Mouse (Mus musculus): Measurements from ENCODE around the gene Rpl39. TPM values are rescaled to one million over a fixed set of nuclear protein-coding genes. Genes with fewer than 3 reads are reported as not detected.
A peak's percentile ranks its signal among the peaks of the same experiment; 100 is the strongest.

Rpl39 gene
- 511 and 529 TPM in 2 replicates for polyA plus RNA-seq (2016; fragmentation: Nextera tagmentation; extraction: Ambion mirVana)

DNA sequence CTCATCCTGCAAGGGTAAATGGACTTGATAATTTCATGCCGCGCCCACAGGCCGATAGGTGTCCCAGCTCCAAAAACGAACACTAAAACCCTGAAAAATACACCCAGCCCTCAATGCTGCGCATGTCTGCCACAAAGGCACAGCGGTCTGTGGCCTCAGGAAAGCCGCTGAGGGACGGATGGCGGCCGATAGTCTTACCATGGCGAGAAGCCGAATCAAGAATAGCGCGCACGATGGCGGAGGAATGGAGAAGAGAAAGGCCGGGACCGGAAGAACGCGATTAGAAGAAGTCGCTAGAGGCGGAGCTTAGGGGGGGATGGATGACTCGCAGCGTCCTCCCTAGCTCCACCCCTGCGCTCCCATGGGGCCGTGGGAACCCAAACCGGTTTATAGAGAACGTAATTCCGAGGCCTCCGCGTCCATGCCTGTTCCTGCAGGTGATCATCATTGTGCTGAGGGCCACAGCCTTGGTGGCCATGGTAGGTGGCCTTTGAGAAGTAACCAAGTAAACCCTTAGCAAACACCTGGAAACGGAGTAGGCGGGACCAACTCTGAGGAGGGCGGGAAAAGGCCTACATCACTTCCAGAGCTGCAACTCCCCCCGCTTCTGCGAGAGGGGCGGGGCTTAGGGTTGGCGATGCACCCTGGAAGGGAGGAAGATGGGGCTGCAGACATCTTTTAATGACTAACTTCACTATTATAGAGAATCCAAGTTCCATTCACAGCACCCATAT is at the start of gene Rpl39:
Rpl39 (minus strand) TSS at position 476 of the 734 bp plus-strand sequence.
- no peaks in the 10 kb centered on the region for H3K9me3 ChIP-seq
- peak within 1 kb of the TSS; percentile 72 for H3K4me2 ChIP-seq (replicated peaks)
- H3K4me3 ChIP-seq, result peak within 1 kb of the TSS; percentile 57
- H3K9ac ChIP-seq, result peak within 1 kb of the TSS; percentile 70
- H3K4me1 ChIP-seq, result 0 out of 2 replicates have a peak, but pooled peaks cover 2% of the 10 kb centered on the region
- H3K27ac ChIP-seq, result peak within 1 kb of the TSS; percentile 84
- peaks cover 15% of the 10 kb centered on the region; the same call in 1 of the 2 replicates for H3K36me3 ChIP-seq
- WGBS, result 14% methylated on average over 38 of the region's 38 CpGs
- H3K27me3 ChIP-seq, result no peaks in the 10 kb centered on the region
- peak; percentile 84 for ATAC-seq (ENCODE audit: insufficient number of reproducible peaks, insufficient read depth, low FRiP score, low TSS enrichment)

- peak within 1 kb of the TSS; percentile 8 for H3K27ac ChIP-seq
Measured at GRCm38 (mm10) chrX:37126671-37127358, 41.6 kb upstream of the Rpl39 start, which contains the start of gene Nkap. TSS of gene Nkap (plus strand) at chrX:37126795.

DNA sequence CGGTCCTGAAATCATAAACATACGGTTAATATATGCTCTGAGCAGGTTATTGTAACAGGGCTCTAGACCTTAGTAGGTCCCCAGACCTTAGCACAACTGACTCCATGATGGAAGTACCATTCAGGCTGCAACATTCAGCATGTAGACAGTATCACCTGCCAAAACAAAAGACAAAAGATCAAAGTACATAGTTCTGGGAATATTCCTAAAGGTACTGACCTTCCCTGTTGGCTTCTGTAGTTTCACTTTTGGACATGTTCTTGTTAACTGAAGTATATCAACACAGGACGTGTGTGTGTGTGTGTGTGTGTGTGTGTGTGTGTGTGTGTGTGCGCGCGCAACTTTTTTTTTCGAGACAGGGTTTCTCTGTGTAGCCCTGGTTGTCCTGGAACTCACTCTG is 40.3 kb upstream of the Rpl39 start:
- no peaks in the 10 kb centered on the region for H3K36me3 ChIP-seq
- H3K27me3 ChIP-seq, result no peaks in the 10 kb centered on the region
- H3K4me1 ChIP-seq, result peaks cover 4% of the 10 kb centered on the region; the same call in 1 of the 2 replicates
- no peak overlapping the region for H3K27ac ChIP-seq
- WGBS, result 94% methylated on average over 7 of the region's 7 CpGs
- no peak overlapping the region for H3K4me3 ChIP-seq
- ATAC-seq (ENCODE audit: insufficient number of reproducible peaks, insufficient read depth, low FRiP score, low TSS enrichment), result no peak
- H3K9me3 ChIP-seq, result no peaks in the 10 kb centered on the region
- no peak overlapping the region for H3K9ac ChIP-seq
- H3K4me2 ChIP-seq (replicated peaks), result no peak overlapping the region

More at GRCm38 (mm10) chrX:37126671-37127358, 41.6 kb upstream of the Rpl39 start, which contains the start of gene Nkap:
- Histone ChIP-seq H3K9ac (peak within 1 kb of the TSS; percentile 72), H3K4me1 (peaks cover 4% of the 10 kb centered on the region; the same call in 1 of the 2 replicates), H3K4me2 (replicated peaks) (peak within 1 kb of the TSS; percentile 54), H3K27me3 (no peaks in the 10 kb centered on the region), H3K36me3 (no peaks in the 10 kb centered on the region), H3K9me3 (no peaks in the 10 kb centered on the region), H3K4me3 (peak within 1 kb of the TSS; percentile 60)
- ATAC-seq (ENCODE audit: insufficient number of reproducible peaks, insufficient read depth, low FRiP score, low TSS enrichment), result 0 out of 2 replicates have a peak, but pooled peaks have one; percentile 72
- WGBS, result 16% methylated on average over 54 of the region's 58 CpGs

DNA sequence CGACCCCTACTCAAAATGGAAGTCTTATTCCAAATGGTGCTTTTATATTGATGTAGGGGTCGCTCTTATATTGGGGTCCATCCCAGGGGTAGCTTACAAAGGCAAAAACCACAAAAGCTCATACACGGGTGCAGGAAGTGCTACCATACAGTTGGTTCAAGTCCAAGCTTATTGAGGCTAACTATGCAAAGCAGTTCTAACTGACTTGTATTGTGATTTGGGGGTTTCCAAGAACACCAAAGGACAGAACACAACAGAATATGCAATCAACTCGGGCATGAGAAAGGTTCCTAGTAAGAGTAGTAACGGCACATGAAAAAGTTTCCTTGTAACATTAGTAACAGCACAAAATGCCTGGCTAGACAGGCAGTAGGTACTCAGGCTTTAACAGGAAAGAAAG is 35.0 kb upstream of the Rpl39 start:
- ATAC-seq (ENCODE audit: insufficient number of reproducible peaks, insufficient read depth, low FRiP score, low TSS enrichment), result no peak
- WGBS, result 69% methylated on average over 5 of the region's 5 CpGs

DNA sequence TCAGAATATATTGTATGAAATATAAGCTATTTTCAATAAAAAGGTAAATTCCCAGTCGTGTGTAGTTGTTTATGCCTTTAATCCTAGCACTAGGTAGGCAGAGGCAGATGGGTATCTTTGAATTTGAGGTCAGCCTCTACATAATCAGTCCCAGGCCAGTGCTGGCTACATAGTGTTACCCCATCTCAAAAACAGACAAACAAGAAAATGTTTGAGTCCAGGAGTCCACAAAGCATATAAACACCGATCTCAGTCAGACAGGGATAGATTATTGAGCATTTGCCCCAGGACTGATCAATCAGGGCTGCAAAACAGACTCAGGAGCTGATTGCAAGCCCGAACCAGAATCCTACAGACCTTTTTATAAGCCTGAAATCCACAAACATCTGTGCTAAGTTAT is 34.4 kb upstream of the Rpl39 start:
- 55% methylated on average over 3 of the region's 3 CpGs for WGBS
- Histone ChIP-seq H3K9ac (no peak overlapping the region), H3K4me3 (no peak overlapping the region), H3K4me2 (replicated peaks) (no peak overlapping the region), H3K4me1 (no peaks in the 10 kb centered on the region), H3K36me3 (no peaks in the 10 kb centered on the region), H3K9me3 (no peaks in the 10 kb centered on the region), H3K27me3 (peaks cover 14% of the 10 kb centered on the region), H3K27ac (no peak overlapping the region)
- ATAC-seq (ENCODE audit: insufficient number of reproducible peaks, insufficient read depth, low FRiP score, low TSS enrichment), result no peak

More for the DNA sequence above, 35.0 kb upstream of the Rpl39 start:
- H3K9ac ChIP-seq, result no peak overlapping the region
- H3K36me3 ChIP-seq, result no peaks in the 10 kb centered on the region
- peaks cover 14% of the 10 kb centered on the region for H3K27me3 ChIP-seq
- H3K9me3 ChIP-seq, result no peaks in the 10 kb centered on the region
- H3K4me1 ChIP-seq, result no peaks in the 10 kb centered on the region
- no peak overlapping the region for H3K4me2 ChIP-seq (replicated peaks)
- no peak overlapping the region for H3K27ac ChIP-seq
- no peak overlapping the region for H3K4me3 ChIP-seq

DNA sequence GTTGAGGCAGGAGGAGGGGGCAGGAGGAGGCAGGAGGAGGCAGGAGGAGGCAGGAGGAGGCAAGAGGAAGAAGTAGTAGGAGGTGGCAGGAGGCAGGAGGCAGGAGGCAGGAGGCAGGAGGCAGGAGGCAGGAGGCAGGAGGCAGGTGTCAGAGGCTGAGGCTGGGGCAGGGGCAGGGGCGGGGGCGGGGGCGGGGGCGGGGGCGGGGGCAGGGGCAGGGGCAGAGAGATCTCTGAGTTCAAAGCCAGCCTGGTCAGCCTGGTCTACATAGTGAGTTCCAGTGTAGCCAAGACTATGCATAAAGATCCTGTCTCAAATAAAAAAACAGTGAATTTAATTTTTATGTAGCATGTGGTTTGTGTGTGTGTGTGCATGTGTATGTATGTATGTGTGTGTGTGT is 31.9 kb upstream of the Rpl39 start:
- no peak overlapping the region for H3K27ac ChIP-seq
- 0 out of 2 replicates have a peak, but pooled peaks have one; percentile 80 for ATAC-seq (ENCODE audit: insufficient number of reproducible peaks, insufficient read depth, low FRiP score, low TSS enrichment)
- no peak overlapping the region for H3K4me3 ChIP-seq
- no peak overlapping the region for H3K4me2 ChIP-seq (replicated peaks)
- H3K4me1 ChIP-seq, result no peaks in the 10 kb centered on the region
- WGBS, result no CpG with 5 or more reads among the region's 5 CpGs
- H3K9me3 ChIP-seq, result no peaks in the 10 kb centered on the region
- peaks cover 14% of the 10 kb centered on the region for H3K27me3 ChIP-seq
- no peak overlapping the region for H3K9ac ChIP-seq
- no peaks in the 10 kb centered on the region for H3K36me3 ChIP-seq

GRCm38 (mm10) chrX:37110881-37111193 is 25.6 kb upstream of the Rpl39 start:
- no peak for ATAC-seq (ENCODE audit: insufficient number of reproducible peaks, insufficient read depth, low FRiP score, low TSS enrichment)
- H3K27ac ChIP-seq, result no peak overlapping the region
- WGBS, result 72% methylated on average over 4 of the region's 4 CpGs
- H3K27me3 ChIP-seq, result peaks cover 4% of the 10 kb centered on the region; the same call in 1 of the 2 replicates
- no peak overlapping the region for H3K9ac ChIP-seq
- H3K4me2 ChIP-seq (replicated peaks), result no peak overlapping the region
- H3K4me1 ChIP-seq, result no peaks in the 10 kb centered on the region
- no peaks in the 10 kb centered on the region for H3K9me3 ChIP-seq
- H3K4me3 ChIP-seq, result no peak overlapping the region
- no peaks in the 10 kb centered on the region for H3K36me3 ChIP-seq

GRCm38 (mm10) chrX:37110193-37110880 is 25.1 kb upstream of the Rpl39 start, which contains the start of gene Upf3b:
TSS of gene Upf3b (minus strand) at chrX:37110322.
- Histone ChIP-seq H3K9ac (peak within 1 kb of the TSS; percentile 50), H3K36me3 (no peaks in the 10 kb centered on the region), H3K4me1 (no peaks in the 10 kb centered on the region), H3K9me3 (no peaks in the 10 kb centered on the region), H3K27ac (peak within 1 kb of the TSS; percentile 78), H3K4me3 (peak within 1 kb of the TSS; percentile 51), H3K4me2 (replicated peaks) (peak within 1 kb of the TSS; percentile 57), H3K27me3 (no peaks in the 10 kb centered on the region)
- ATAC-seq (ENCODE audit: insufficient number of reproducible peaks, insufficient read depth, low FRiP score, low TSS enrichment), result peak; percentile 95
- 16% methylated on average over 30 of the region's 30 CpGs for WGBS

DNA sequence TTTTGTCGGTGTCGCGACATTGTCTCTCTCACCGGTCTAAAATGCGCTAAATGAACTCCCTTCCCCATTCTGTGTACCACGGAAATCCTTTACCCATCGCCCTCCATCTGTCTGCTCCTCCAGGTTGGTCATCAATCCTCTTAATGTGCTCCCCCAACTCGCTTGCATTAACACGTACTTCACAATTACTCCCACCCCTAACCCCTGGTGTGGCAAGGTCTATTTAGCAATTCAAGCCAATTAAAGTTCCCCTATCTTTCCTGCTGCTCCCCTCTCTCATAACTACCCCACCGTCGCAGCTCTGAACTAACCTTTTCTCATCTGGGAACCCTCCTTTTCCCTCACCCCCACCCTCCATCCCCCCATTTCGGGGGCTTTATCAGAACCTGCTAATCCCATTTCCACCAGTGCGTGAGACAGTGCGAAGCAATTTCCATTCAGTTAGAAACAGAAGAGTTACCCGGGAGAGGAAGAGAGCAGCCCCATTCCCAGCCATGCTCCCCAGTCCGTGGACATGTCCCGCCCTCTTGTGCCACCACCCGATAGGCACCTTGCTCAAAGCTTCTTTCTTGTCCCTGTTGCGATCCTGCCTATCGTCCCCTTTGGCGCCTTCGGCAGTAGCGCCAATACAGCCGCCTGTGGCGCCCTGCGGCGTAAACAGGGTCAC is 24.5 kb upstream of the Rpl39 start:
- H3K4me3 ChIP-seq, result peak overlapping the region; percentile 51
- H3K4me1 ChIP-seq, result no peaks in the 10 kb centered on the region
- peak overlapping the region; percentile 78 for H3K27ac ChIP-seq
- peak; percentile 58 for ATAC-seq (ENCODE audit: insufficient number of reproducible peaks, insufficient read depth, low FRiP score, low TSS enrichment)
- H3K4me2 ChIP-seq (replicated peaks), result peak overlapping the region; percentile 57
- H3K27me3 ChIP-seq, result no peaks in the 10 kb centered on the region
- H3K9me3 ChIP-seq, result no peaks in the 10 kb centered on the region
- 11% methylated on average over 27 of the region's 27 CpGs for WGBS
- peak overlapping the region; percentile 50 for H3K9ac ChIP-seq
- no peaks in the 10 kb centered on the region for H3K36me3 ChIP-seq

- H3K4me2 ChIP-seq (replicated peaks), result no peak overlapping the region
- H3K9ac ChIP-seq, result no peak overlapping the region
- H3K36me3 ChIP-seq, result no peaks in the 10 kb centered on the region
- ATAC-seq (ENCODE audit: insufficient number of reproducible peaks, insufficient read depth, low FRiP score, low TSS enrichment), result no peak
- no peaks in the 10 kb centered on the region for H3K27me3 ChIP-seq
- no peak overlapping the region for H3K27ac ChIP-seq
- 85% methylated on average over 2 of the region's 2 CpGs for WGBS
- no peak overlapping the region for H3K4me3 ChIP-seq
- no peaks in the 10 kb centered on the region for H3K9me3 ChIP-seq
- no peaks in the 10 kb centered on the region for H3K4me1 ChIP-seq
Measured at GRCm38 (mm10) chrX:37103826-37104225, 18.6 kb upstream of the Rpl39 start.

DNA sequence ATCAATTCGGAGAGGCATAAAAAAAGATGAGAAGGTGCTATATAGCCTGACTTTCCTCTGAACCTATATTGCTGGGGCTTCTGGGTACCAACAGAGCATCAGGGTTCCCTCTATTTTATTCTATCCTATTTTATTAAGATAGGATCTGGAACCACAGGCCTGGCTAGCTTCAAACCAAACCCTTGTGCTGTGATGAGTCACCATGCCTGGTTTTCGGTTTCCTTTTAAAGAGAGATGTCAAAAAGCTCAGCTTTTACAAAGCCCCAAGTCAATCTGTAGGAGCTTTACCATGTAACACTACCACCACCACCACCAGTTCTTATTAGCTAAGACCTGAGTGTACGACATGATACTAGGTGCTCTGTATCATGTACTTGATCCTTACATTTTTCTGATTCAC is 13.5 kb upstream of the Rpl39 start:
- no peak overlapping the region for H3K4me3 ChIP-seq
- H3K9ac ChIP-seq, result no peak overlapping the region
- H3K9me3 ChIP-seq, result no peaks in the 10 kb centered on the region
- no peaks in the 10 kb centered on the region for H3K27me3 ChIP-seq
- WGBS, result 93% methylated on average over 3 of the region's 3 CpGs
- ATAC-seq (ENCODE audit: insufficient number of reproducible peaks, insufficient read depth, low FRiP score, low TSS enrichment), result no peak
- no peak overlapping the region for H3K27ac ChIP-seq
- no peak overlapping the region for H3K4me2 ChIP-seq (replicated peaks)
- H3K4me1 ChIP-seq, result no peaks in the 10 kb centered on the region
- no peaks in the 10 kb centered on the region for H3K36me3 ChIP-seq

Measured in embryonic facial prominence, embryonic 12.5 days (tissue).